Mouse (Mus musculus) retina, postnatal 1 day (tissue): Measurements from ENCODE around the gene Ski.
A peak's percentile ranks its signal among the peaks of the same experiment; 100 is the strongest.

ENCODE experiments used
- DNase-seq: peaks from one replicate; pipeline ENCODE4 v3.0.0-alpha.2; 2012

The Ski gene

DNA sequence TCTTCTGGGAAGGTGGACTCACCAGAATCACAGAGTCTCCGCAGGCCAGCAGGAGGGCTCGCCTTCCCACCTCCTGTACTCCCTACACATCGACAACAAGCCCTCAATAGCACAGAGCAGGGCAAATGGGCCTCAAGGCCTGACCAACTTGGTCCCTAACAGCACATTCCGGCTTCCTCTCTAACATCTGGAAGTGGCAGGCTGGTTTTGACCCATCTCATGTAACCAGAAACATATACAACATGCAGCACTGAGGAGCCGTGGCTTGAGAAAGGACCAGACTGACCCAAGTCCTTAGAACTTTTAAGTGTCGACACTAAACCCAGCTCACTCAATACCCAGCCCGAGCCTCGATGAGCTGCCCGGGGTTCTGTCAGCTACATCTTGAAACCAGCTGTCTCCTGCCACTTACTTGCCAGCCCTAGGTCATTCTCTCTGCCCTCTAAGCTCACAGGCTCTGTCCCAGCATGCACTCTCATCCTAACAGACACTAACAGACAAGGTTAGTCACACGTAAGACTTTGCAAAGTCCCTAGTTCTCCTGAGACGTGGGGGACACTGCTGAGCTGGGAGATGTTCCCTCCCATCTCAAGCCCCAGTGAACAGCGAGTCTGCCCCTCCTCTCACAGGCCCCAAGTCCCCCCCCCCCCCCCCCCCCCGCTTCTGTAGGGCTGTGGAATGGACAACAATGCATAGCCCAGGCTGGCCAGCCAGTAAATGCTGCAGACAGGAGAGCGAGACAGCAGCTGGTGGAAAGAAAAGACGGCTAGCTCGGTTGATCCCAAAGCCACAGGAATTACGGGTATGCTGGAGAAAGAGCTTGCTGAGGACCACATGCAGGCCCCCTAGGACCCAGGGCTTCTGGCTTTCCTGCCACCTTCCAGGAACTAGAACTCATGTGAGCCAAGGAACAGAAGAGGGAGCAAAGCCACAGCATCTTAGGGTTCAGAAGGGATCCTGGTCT, 48.3 kb downstream of the Ski start:
- peak; percentile 64 for DNase-seq

- DNase-seq = peak; percentile 98
Observed at GRCm38 (mm10) chr4:155172909-155173821, 49.2 kb downstream of the Ski start.

DNA sequence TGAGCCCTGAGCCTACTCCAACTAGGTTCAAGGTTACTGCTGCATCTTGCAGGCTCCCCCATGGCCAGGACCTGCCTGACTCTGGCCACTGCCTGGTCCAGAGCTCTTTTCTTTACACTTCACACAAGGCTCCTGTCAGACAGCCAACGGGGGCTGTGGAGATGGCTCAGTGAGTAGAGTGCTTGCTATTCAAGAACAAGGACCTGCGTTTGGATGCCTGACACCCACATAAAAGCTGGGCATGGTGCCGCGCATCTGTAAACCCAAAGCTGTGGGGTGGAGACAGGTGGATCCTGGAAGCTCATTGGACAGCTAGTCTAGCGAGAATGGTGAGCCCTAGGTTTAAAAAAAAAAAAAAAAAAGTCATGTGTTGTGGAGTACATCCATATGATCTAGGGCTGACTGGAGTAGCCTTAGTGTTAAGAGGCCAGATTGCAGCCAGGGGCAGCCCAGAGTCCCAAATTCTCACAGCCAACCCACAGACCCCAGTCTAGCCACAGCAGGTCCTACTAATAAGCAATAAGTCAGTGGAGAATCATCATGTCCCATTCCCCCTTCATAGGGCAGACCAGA, 50.3 kb downstream of the Ski start:
- DNase-seq = peak; percentile 46

GRCm38 (mm10) chr4:155170614-155171212, 51.7 kb downstream of the Ski start:
- DNase-seq = no peak

DNA sequence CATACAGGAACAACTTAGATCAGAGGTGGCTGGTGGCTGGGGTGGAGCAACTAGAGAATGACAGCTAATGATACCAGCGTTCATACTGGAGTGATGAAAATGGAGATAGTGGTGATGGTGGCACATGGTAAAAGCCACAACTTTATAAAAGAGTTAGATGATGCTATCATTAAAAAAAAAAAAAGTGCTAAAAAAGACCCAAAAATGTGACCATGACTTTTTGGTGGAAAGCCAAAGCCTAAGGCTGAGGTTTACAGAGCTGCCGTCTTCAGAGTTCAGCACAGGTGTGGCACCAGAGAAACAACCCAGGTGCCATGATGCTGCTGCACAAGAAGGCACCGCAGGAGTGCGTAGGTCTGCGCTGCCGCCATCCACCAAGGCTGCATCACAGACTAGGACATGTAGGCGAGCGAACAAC, 53.5 kb downstream of the Ski start:
- DNase-seq = no peak

DNA sequence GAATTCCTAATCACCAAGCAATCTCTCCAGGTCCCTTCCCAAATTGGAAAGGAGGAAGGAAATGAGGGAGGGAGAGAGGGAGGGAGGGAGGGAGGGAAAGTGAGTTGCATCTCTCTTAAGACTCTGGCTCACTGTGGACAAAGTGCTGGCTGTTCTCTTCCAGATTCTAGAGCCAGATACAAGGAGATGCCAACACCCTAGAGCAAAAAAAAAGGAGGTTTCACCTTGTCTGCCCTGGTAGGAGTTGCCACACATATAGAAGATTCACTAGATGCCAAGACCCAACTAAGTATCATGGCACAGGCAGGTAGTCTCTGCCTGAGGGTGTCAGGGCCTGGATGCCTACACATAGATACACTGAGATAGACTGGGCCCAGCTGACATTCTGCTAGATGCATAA, 56.5 kb downstream of the Ski start:
- no peak for DNase-seq

- DNase-seq = no peak
Observed at GRCm38 (mm10) chr4:155164550-155164949, 57.8 kb downstream of the Ski start.

GRCm38 (mm10) chr4:155163685-155164084, 58.7 kb downstream of the Ski start:
- peak; percentile 37 for DNase-seq

DNA sequence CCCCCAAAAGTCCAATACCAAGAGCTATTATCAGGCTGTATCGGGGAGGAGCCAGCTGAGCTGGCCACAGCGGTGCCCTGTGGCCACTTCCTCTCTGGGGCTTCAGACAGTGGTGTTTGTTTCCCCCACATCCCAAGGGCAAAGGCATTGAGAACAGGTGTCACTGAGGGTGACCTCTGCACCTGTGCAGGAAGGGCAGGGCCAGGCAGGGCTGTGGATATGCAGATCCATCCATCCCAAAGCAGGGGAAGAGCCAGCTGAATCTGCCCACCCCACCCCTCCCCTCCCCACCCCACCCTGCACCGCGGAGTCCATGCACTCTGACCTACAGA, 59.1 kb downstream of the Ski start:
- no peak for DNase-seq

DNA sequence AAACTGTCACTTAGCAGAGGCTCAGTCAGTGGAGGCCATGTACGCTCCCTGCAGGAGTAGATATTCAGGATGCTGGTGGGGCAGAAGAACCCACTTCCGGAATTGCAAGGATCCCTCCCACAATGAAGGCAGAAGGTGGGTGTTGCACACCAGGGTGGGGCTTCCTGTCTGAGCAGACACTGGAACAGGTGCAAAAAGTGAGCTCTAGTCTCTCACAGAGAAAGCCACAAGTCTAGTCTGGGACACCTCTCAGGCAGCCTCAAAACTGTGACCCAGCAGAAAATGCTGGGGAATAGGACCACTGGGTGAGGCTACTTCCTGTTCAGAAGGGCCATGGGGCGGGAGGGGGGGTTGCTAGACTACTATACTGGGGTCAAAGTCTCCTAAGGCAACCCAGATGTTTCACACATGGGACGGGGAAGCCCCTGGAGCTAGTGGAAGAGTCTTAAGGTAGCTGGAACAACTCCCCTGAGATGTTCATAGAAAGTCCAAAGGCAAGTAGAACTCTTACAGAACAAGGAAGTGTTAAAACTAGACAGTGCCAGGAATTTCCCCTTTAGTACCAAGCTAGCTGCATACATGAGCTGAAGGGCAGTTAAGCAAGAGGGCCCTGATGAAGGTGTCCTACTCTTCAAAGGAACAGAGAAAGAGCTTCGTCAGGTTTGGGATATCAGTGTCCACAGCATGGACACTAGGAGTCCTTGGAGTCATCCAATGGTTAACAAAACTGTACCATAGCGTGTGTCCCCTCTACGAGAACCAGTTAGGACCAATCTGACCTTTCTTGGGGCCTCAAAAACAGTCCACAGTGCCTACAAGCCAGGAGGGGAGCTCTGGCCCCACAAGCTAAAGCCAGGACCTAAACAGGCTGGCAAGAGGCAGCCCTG, 59.7 kb downstream of the Ski start:
- DNase-seq = no peak

DNA sequence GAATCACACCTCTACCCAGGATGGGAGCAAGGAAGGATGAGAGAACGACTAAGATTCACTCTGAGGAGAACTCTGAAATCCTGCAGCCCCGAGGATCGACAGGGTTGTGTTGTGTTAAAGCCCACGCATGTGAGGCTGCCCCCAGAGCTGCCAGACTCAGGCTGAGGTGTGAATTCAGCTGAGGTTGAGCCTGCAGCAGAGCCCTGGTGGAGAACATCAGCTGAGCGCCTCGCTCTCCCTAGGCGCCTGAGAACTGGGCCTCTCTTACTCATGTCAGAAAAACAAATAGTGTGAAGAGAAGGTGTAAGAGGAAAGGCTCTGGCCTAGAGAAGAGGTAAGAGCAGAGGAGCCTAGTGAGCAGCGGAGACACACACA, 63.9 kb downstream of the Ski start:
- DNase-seq = no peak

GRCm38 (mm10) chr4:155157871-155158542, 64.4 kb downstream of the Ski start:
- no peak for DNase-seq

GRCm38 (mm10) chr4:155156734-155157133, 65.7 kb downstream of the Ski start:
- DNase-seq = no peak

- no peak for DNase-seq
Observed at GRCm38 (mm10) chr4:155154986-155155385, 67.4 kb downstream of the Ski start.

GRCm38 (mm10) chr4:155153389-155154072, 68.9 kb downstream of the Ski start:
- DNase-seq = no peak

DNA sequence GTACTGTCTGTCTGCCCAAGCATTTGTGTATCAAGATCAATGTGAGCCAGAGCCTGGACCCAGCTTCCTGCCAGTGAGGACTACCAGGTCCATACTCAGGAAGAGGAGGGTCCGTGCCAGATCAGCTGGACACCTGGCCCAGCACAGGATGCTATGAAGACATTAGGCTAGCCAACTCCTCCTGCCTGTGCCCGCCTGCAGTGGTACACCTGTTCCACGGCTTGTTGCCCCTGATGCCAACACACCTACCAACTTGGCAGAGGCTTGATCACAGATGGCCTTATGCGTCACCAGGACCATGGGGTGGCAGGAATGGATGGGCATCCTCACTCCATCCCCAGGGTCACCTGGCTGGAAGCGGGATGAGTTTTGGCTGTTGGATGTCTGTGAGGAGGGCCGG, 69.9 kb downstream of the Ski start:
- DNase-seq = no peak

GRCm38 (mm10) chr4:155151845-155152244, 70.5 kb downstream of the Ski start:
- DNase-seq = peak; percentile 15

- DNase-seq = no peak
Observed at GRCm38 (mm10) chr4:155151221-155151788, 71.1 kb downstream of the Ski start.

DNA sequence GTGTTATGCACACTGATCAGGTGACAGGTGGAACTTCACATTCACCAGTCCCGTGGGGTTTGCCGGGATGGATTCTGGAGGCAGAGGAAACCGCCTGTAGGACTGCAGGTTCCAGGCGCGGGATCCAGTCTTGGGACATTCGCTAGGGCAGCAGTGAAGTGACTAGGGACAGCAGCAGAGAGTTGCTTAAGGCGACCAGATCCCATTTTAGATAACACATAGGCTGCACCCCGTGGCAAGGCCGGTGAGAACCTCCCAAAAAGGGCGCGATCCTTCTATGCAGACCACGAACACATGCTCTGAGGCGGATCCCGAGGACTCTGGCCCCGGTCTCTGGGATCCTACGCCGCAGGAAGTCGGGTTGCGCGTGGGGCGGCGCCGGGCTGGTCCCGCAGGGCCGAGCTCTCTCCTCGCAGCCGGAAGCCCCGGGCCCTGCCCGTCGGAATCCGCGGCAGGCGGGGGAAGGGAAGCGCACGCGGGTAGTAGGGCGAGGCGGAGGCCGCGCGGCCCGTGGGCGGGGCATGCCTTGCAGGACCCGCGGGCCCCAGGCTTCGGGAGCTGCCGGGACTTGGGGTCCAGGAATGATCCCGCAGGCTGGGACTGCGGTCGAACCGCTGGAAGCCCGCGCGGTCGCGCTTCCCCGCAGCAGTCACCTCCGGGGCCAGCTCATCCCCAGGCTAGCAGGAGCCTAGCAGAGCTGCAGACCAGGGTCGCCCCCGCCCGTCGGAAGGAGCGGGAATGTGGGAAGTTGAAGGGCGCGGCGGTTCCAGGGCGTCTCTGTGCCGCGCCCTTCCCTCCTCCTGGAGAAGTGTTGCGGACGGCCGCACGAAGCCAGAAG, 71.9 kb downstream of the Ski start:
- peak; percentile 88 for DNase-seq

DNA sequence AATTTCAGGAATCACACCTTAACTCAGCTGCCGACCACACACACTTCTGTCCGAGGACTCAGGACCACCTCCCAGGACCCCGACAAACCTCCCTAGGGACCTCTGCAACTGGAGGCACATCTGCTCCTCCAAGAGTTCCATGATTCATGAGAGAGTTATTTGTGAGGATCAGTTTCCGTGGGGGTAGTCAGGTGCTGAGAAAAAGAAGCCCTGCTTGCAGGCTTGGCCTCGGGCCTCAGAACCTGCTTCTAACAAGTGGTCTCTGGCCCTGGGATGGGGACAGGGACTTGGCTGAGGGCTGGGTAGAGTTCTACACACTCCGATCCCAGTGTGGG, 72.5 kb downstream of the Ski start:
- no peak for DNase-seq
